Mouse (Mus musculus) kidney, postnatal 36 days (tissue): ENCODE data around the gene Trafd1.

ENCODE experiments used
- DNase-seq, 2 experiments: peaks; one replicate each; pipeline ENCODE4 v3.0.0; 2021 to 2022; ENCODE audit warnings: mixed read lengths in 2 of 2

The Trafd1 gene

GRCm38 (mm10) chr5:121385461-121386119, at the start of gene Trafd1:
TSS of gene Trafd1 (minus strand) at chr5:121385632.
- DNase-seq, result peak; percentile 98

GRCm38 (mm10) chr5:121428954-121429353, 43.5 kb upstream of the Trafd1 start:
- no peak for DNase-seq

- DNase-seq, result peak; percentile 84 to 89
These were observed 37.9 kb upstream of the Trafd1 start for GRCm38 (mm10) chr5:121423297-121423696.

- DNase-seq, result no peak
These were observed 37.4 kb upstream of the Trafd1 start for GRCm38 (mm10) chr5:121422787-121423186.

GRCm38 (mm10) chr5:121420721-121421120, 35.3 kb upstream of the Trafd1 start:
- DNase-seq, result no peak

- DNase-seq, result no peak
These were observed 25.5 kb upstream of the Trafd1 start for GRCm38 (mm10) chr5:121410975-121411374.

GRCm38 (mm10) chr5:121407856-121408255, 22.4 kb upstream of the Trafd1 start:
- peak; percentile 58 to 69 for DNase-seq

GRCm38 (mm10) chr5:121400849-121401248, 15.4 kb upstream of the Trafd1 start:
- DNase-seq, result no peak

GRCm38 (mm10) chr5:121400064-121400463, 14.6 kb upstream of the Trafd1 start:
- no peak for DNase-seq

- no peak for DNase-seq
These were observed 14.1 kb upstream of the Trafd1 start for GRCm38 (mm10) chr5:121399540-121399939.

- no peak for DNase-seq
These were observed 13.6 kb upstream of the Trafd1 start for GRCm38 (mm10) chr5:121398965-121399462.

- peak in 1 of 2 experiments; percentile 19 for DNase-seq
These were observed 12.9 kb upstream of the Trafd1 start for GRCm38 (mm10) chr5:121398146-121398964.

GRCm38 (mm10) chr5:121397187-121398145, 12.0 kb upstream of the Trafd1 start, which contains the start of gene Naa25:
TSS of gene Naa25 (plus strand) at chr5:121397936.
- DNase-seq, result peak; percentile 96 to 98

- DNase-seq, result no peak
These were observed 10.2 kb upstream of the Trafd1 start for GRCm38 (mm10) chr5:121395621-121396020.

GRCm38 (mm10) chr5:121393402-121393801, 8.0 kb upstream of the Trafd1 start:
- DNase-seq, result no peak

- peak; percentile 45 to 66 for DNase-seq
These were observed 7.4 kb upstream of the Trafd1 start for GRCm38 (mm10) chr5:121392667-121393380.

- no peak for DNase-seq
These were observed 4.3 kb upstream of the Trafd1 start for GRCm38 (mm10) chr5:121389691-121390090.

- no peak for DNase-seq
These were observed 3.7 kb upstream of the Trafd1 start for GRCm38 (mm10) chr5:121389106-121389505.

GRCm38 (mm10) chr5:121387126-121387525, 1.7 kb upstream of the Trafd1 start:
- DNase-seq, result no peak

- DNase-seq, result no peak
These were observed 883 bp upstream of the Trafd1 start for GRCm38 (mm10) chr5:121386120-121386909.
